Mouse (Mus musculus): ENCODE measurements at regions not wholly inside any gene's neighbourhood (a gene's known extent, or its start where the extent isn't known, plus 50 kb on each side); places are given as distances from the start of the nearest gene placed in this dataset.

DNA sequence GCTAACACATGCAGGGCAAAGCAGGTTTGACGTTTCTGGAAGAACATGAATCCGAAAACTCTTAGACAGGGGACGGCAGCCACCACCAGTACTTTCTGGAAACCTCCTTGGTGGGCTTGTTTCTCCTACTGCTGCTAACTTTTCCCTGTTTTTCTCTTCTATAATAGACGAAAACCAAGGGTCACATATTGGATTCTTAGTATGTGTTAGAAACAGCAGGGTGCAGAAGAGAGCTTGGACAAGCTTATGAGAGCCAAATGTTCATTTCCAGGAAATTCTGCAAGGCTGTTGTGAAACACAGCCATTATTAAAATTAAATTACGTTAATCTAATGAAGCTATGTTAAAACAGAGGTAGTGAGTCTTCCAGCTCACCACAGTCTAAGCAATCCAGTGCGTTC is 87.9 kb upstream of the Galnt15 start:
- Histone ChIP-seq H3K27ac (ENCODE audit: insufficient read depth, low read depth, low read length) (no peak overlapping the region), H3K4me3 (ENCODE audit: low read depth, low read length) (no peak overlapping the region), H3K36me3 (ENCODE audit: control insufficient read depth, insufficient read depth, low read length) (no peaks in the 10 kb centered on the region), H3K4me1 (ENCODE audit: control insufficient read depth, insufficient read depth, insufficient read length, low read length) (peaks cover 3% of the 10 kb centered on the region; the same call in 1 of the 2 replicates), H3K27me3 (ENCODE audit: control insufficient read depth, insufficient read depth, low read length) (no peaks in the 10 kb centered on the region)
- WGBS, result 86% methylated on average over 6 of the region's 6 CpGs
- TF ChIP-seq POLR2A (IDR thresholded peaks at IDR 0.05; ENCODE audit: low read depth, low read length) (no peak), CTCF (IDR thresholded peaks at IDR 0.05; ENCODE audit: extremely low read depth, insufficient read length, insufficient replicate concordance, low read depth, low read length) (no peak)

DNA sequence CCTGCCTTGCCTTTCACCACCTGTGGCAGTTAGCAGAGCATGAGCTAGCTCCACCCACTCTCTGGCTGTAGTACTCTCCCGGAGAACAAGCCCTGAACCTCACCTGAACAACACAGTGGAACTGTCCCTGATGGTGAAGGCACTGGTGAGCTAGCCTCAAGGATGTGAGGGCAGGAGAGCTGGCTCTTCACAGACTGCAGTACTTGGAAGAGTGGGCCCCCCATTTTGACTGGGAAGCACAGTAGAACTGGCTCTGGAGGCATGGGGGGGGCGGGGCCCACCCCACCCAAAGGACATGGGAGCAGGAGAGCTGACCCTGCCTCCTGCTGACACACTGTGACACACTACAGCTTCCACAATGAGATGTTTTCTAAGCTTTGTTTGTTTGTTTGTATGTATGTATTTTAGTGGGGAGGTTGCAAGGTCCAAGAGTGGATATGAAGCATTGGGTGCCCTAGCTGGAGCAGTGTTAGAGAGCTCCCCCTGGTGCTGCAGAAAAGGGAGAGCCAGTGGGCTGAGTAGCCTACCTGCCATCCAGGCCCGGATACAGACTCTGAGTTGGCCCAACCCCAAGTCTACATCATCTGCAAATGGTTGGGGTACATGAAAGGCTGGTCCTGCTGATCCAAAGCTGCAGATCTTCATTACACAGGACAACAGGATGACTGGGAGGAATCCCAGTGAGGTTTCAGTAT is 86.4 kb upstream of the Galnt15 start:
- Histone ChIP-seq H3K27ac (ENCODE audit: insufficient read depth, low read depth, low read length) (no peak overlapping the region), H3K36me3 (ENCODE audit: control insufficient read depth, insufficient read depth, low read length) (no peaks in the 10 kb centered on the region), H3K27me3 (ENCODE audit: control insufficient read depth, insufficient read depth, low read length) (no peaks in the 10 kb centered on the region), H3K4me1 (ENCODE audit: control insufficient read depth, insufficient read depth, insufficient read length, low read length) (peaks cover 3% of the 10 kb centered on the region; the same call in 1 of the 2 replicates), H3K4me3 (ENCODE audit: low read depth, low read length) (no peak overlapping the region)
- 40% methylated on average over 3 of the region's 3 CpGs for WGBS
- TF ChIP-seq POLR2A (IDR thresholded peaks at IDR 0.05; ENCODE audit: low read depth, low read length) (no peak), CTCF (IDR thresholded peaks at IDR 0.05; ENCODE audit: extremely low read depth, insufficient read length, insufficient replicate concordance, low read depth, low read length) (peak; percentile 54; the same call in 1 of the 2 replicates)

DNA sequence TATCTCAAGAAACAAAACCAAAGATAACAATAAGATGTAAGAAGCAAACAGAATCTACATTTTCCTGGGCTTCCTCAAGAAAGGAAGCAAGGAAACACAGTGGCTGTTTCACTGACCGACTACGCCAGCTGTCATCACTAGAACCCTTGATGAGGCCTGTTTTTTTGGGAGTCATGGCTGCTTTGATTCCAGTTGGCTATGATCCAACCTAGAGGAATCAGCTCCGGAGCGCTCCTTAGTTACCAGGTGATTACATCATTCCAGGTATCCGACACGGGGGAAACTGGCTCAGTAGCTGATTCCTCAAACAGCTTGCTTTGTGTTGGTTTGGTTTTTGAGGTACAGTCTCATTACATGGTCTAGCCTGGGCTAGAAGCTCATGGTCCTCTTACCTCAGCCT is 84.1 kb upstream of the Galnt15 start:
- no peaks in the 10 kb centered on the region for H3K36me3 ChIP-seq (ENCODE audit: control insufficient read depth, insufficient read depth, low read length)
- no peak overlapping the region for H3K4me3 ChIP-seq (ENCODE audit: low read depth, low read length)
- H3K27ac ChIP-seq (ENCODE audit: insufficient read depth, low read depth, low read length), result no peak overlapping the region
- H3K27me3 ChIP-seq (ENCODE audit: control insufficient read depth, insufficient read depth, low read length), result no peaks in the 10 kb centered on the region
- no peak for TF ChIP-seq CTCF (IDR thresholded peaks at IDR 0.05; ENCODE audit: extremely low read depth, insufficient read length, insufficient replicate concordance, low read depth, low read length)
- no peak for TF ChIP-seq POLR2A (IDR thresholded peaks at IDR 0.05; ENCODE audit: low read depth, low read length)
- WGBS, result 63% methylated on average over 6 of the region's 6 CpGs
- H3K4me1 ChIP-seq (ENCODE audit: control insufficient read depth, insufficient read depth, insufficient read length, low read length), result peaks cover 3% of the 10 kb centered on the region; the same call in 1 of the 2 replicates

DNA sequence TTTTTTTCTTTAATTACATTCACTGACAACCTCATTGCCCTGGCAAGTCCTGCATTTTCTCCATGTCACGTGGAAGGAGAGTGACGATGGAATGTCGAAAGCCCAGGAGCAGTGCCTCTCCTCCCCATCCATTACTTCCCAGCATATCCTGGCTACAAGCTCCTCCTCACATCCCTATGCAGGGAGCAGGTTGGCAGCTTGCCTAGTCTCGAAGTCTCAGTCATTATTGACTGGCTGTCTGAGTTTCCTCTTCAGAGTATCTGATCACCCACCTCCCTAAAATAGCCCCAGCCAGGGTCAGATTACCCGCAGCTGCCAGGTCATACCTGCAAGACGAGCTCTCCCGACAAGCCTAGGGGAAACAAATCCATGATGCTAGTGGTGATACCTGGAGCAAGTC is 83.7 kb upstream of the Galnt15 start:
- H3K4me3 ChIP-seq (ENCODE audit: low read depth, low read length), result no peak overlapping the region
- H3K27ac ChIP-seq (ENCODE audit: insufficient read depth, low read depth, low read length), result no peak overlapping the region
- TF ChIP-seq CTCF (IDR thresholded peaks at IDR 0.05; ENCODE audit: extremely low read depth, insufficient read length, insufficient replicate concordance, low read depth, low read length), result no peak
- no peak for TF ChIP-seq POLR2A (IDR thresholded peaks at IDR 0.05; ENCODE audit: low read depth, low read length)
- H3K4me1 ChIP-seq (ENCODE audit: control insufficient read depth, insufficient read depth, insufficient read length, low read length), result peaks cover 3% of the 10 kb centered on the region; the same call in 1 of the 2 replicates
- 36% methylated on average over 7 of the region's 7 CpGs for WGBS
- no peaks in the 10 kb centered on the region for H3K27me3 ChIP-seq (ENCODE audit: control insufficient read depth, insufficient read depth, low read length)
- no peaks in the 10 kb centered on the region for H3K36me3 ChIP-seq (ENCODE audit: control insufficient read depth, insufficient read depth, low read length)

DNA sequence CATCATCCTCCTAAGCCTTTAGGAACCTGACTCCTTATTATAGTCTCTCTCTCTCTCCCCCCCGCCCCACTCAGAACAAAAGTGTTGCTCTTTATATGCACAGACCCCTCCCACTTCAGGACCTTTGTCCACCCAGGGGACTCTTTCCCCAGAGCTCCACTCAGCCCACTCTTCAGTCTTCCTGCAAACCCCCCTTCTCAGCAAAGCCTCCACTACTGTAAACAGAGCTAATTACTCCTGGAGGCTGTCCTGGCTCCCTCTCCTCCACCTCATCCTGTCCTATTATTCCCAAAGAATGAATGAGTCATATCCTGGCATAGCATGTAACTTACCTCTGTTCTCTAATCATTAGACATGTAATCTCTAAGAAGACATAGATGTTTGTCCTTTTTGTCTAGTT is 82.8 kb upstream of the Galnt15 start:
- Histone ChIP-seq H3K4me1 (ENCODE audit: control insufficient read depth, insufficient read depth, insufficient read length, low read length) (peaks cover 3% of the 10 kb centered on the region; the same call in 1 of the 2 replicates), H3K27ac (ENCODE audit: insufficient read depth, low read depth, low read length) (no peak overlapping the region), H3K27me3 (ENCODE audit: control insufficient read depth, insufficient read depth, low read length) (no peaks in the 10 kb centered on the region), H3K36me3 (ENCODE audit: control insufficient read depth, insufficient read depth, low read length) (no peaks in the 10 kb centered on the region), H3K4me3 (ENCODE audit: low read depth, low read length) (no peak overlapping the region)
- WGBS, result 77% methylated on average over 1 of the region's 1 CpGs
- TF ChIP-seq CTCF (IDR thresholded peaks at IDR 0.05; ENCODE audit: extremely low read depth, insufficient read length, insufficient replicate concordance, low read depth, low read length) (no peak), POLR2A (IDR thresholded peaks at IDR 0.05; ENCODE audit: low read depth, low read length) (no peak)

DNA sequence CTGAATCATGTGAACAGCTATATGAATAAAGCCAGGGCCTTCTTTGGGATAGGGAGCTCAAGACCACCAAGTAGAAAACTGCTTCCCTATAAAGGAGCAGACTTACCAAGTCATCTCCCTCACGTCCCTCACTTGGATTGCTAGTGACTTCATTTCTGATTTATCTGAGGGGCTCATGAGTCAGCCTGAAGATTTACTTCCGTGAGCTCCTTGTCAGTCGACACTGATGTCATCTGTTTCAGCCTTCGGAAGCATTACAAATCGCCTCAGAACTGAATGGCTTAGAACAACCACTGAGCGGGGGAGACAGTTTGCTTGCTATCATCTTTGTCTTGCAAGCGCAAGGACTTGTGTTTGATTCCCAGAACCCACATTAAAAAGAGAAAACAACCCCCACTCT is 81.5 kb upstream of the Galnt15 start:
- H3K27me3 ChIP-seq (ENCODE audit: control insufficient read depth, insufficient read depth, low read length), result no peaks in the 10 kb centered on the region
- 51% methylated on average over 7 of the region's 7 CpGs for WGBS

DNA sequence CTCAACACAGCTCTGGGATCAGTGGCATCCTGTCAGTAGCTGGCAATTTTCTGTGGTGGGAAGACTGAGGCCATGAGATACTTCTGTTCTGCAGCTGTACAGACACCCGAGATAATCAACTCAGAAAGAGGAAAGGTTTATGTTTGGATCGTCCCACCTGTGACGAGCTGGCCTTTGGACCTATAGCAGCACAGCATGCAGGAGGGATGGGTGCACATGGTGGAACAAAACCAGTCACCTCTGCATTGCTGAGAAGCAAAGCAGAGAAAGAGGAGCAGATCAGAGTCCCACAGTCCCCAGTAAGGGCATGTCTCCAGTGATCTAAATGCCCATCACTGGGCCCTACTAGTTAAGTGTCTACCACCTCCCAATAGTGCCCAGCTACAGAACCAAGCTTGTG is 76.9 kb upstream of the Galnt15 start:
- TF ChIP-seq CTCF (IDR thresholded peaks at IDR 0.05; ENCODE audit: extremely low read depth, insufficient read length, insufficient replicate concordance, low read depth, low read length), result no peak
- TF ChIP-seq POLR2A (IDR thresholded peaks at IDR 0.05; ENCODE audit: low read depth, low read length), result no peak
- H3K27ac ChIP-seq (ENCODE audit: insufficient read depth, low read depth, low read length), result no peak overlapping the region
- H3K4me1 ChIP-seq (ENCODE audit: control insufficient read depth, insufficient read depth, insufficient read length, low read length), result no peaks in the 10 kb centered on the region
- H3K36me3 ChIP-seq (ENCODE audit: control insufficient read depth, insufficient read depth, low read length), result no peaks in the 10 kb centered on the region
- WGBS, result 34% methylated on average over 3 of the region's 3 CpGs
- no peak overlapping the region for H3K4me3 ChIP-seq (ENCODE audit: low read depth, low read length)
- H3K27me3 ChIP-seq (ENCODE audit: control insufficient read depth, insufficient read depth, low read length), result no peaks in the 10 kb centered on the region

More for the DNA sequence above, 81.5 kb upstream of the Galnt15 start:
- no peaks in the 10 kb centered on the region for H3K36me3 ChIP-seq (ENCODE audit: control insufficient read depth, insufficient read depth, low read length)
- H3K27ac ChIP-seq (ENCODE audit: insufficient read depth, low read depth, low read length), result no peak overlapping the region
- H3K4me1 ChIP-seq (ENCODE audit: control insufficient read depth, insufficient read depth, insufficient read length, low read length), result peaks cover 2% of the 10 kb centered on the region; the same call in 1 of the 2 replicates
- TF ChIP-seq POLR2A (IDR thresholded peaks at IDR 0.05; ENCODE audit: low read depth, low read length) (no peak), CTCF (IDR thresholded peaks at IDR 0.05; ENCODE audit: extremely low read depth, insufficient read length, insufficient replicate concordance, low read depth, low read length) (no peak)
- no peak overlapping the region for H3K4me3 ChIP-seq (ENCODE audit: low read depth, low read length)
